Mouse (Mus musculus): Measurements from ENCODE around the gene Dgkg.
A peak's percentile ranks its signal among the peaks of the same experiment; 100 is the strongest.

Gene Dgkg

DNA sequence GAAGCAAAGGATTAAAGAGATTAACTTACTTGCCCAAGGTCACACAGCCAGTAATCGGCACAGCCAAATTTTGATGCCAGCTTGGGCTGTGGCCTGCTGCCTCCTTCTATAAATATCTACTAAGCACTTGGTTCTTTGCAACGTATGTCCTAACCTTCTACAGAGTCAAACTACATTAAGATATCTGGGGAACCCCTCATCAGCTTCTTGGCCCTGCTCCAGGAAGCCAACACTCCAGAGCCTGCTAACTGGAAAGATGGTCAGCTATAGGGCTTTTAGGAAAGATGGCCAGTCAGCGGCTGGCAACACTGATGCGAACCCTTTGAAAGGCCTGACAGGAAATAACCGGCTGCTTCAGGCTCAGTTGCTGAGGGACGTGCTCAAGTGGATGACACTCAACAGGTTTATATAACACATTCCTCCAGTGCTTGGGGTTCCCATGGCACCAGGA, 114.3 kb downstream of the Dgkg start:
- no peak for DNase-seq

DNA sequence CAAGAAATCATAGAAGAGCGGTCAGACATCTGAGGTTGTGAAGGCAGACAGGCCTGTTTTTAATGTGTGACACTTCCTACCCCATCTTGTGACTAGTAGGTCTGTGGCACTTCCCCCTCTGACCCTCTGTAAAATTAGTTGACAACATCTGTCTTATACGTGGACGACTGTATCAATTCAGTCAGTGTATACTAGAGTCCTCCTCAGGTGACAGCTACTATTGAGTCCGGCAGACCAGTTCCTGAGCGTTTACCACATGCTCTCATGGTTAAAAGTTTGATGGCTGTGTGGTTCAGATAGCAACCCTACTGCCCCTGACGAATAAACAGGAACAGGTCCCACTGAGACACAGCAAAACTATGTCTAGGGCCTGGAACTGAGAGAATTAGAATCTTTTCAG, 117.7 kb downstream of the Dgkg start:
- no peak for DNase-seq

DNA sequence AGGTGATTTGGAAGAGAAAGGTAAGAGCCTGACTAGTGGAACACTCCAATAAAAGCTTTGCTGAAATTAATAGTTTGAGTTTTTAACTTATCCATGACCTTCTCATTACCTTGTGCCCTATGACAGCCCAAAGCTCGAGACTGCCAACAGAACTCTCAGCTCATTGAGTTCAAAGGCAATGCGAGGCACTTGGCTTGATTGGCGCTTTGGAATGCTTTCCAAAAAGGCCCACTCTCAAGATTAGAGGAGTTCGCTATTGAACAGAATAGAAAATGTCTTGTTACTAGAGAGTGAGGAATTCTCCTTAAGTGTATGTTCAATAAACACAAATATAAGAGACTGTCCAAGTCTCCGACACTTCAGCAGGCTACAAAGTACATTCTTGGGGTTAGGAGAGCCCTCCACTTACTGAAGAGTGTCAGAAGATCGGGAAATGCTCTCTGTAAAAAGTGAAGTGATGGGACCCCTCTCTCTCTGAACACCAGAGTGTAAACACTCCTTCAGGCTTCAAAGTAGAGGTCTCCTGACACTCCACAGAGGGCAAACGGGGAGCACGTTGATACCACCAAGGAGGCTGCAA, 120.3 kb downstream of the Dgkg start:
- no peak for DNase-seq

DNA sequence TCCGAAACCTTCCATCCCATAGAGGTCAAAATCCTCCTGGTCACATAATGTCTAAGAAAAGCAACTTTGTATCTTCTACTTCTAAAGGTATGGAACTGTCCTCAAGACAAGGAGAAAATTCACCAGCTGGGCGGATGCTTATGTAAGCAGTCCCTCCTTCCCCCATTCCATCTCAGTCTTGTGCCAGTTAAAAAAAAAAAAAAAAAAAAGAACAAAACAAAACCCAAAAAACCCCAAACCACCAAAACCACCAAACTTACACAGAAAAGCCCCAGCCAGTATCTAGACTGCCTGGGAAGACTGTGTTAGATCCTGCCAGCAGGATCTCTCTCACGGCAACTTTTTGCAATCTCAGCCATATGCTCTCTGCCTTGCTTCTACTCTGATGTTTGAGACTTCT, 123.9 kb downstream of the Dgkg start:
- DNase-seq = no peak

DNA sequence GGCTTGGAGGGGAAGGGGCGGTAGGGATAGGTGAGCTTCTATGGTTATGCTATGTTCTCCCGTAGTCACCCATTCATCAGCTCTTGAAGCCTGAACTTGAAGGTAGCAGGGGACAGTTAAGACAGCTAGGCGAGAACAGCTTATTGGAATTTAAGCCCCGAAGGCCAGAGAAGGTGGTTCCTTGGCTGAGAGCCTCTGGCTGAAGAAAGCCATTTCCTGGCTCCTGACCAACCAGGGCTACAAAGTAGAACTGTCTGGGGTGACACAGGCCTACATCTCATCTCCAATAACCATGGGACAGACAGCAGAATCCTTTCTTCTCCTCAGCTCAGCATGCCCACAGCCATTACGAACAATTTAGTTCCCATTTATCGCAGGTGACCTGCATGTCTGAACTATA, 125.2 kb downstream of the Dgkg start:
- peak; percentile 46 for DNase-seq

DNA sequence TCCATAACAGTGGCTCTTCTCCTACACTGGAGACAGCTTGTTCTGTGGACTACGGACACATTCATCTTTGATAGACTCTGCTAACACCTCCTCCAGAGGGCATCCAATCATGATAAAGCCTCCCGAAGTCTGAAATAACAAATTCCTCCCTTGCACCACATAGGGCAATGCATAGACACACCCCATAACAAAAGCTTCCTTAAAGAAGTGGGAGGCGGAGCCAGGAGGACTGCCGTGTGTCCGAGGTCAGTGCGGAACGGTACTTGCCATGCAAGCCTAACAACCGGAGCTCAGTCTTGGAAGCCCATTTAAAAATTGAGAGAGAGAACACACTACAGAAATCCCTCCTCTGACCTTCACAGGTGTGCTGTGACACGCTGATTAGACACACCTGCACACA, 126.0 kb downstream of the Dgkg start:
- DNase-seq = no peak

DNA sequence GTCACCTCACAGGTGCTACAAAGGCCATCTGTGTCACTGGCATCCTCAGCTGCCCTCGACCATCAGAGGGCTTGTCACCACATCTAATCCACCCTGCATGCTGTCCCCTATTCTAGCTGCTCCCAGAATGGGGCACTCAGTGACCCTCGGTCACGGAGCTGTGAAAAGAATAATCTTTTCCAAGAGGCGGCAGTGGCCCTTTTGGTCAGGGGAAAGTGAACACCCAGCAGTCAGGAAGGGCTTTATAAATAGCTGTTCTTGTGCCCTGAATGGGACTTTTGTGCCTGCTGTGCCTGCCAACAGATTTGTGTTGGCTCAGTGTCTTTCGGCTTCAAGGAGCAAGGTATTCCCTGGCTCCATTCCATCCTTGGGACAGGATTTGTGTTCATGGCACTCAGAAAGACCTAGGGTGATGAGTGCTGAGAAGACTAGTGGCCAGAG, 129.5 kb downstream of the Dgkg start:
- DNase-seq = peak; percentile 35

DNA sequence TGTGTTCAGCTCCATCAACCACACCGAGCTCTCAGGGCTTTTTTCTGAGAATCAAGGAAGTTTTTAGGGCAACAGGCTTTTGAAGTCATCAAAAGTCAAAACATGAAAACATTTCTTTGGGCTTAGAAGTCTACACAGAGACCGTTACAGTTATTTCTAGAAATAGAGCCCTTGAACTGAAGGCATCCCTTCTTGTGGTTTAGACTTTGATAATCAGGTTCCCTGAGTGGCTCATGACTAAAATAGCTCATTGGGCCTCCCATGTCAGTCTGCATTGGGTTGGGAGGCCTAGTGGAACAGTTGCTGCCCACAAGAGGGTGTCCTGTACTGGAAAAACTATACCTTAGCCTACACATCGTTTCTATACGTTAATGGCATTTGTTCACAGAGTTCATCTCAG, 130.6 kb downstream of the Dgkg start:
- DNase-seq = no peak

DNA sequence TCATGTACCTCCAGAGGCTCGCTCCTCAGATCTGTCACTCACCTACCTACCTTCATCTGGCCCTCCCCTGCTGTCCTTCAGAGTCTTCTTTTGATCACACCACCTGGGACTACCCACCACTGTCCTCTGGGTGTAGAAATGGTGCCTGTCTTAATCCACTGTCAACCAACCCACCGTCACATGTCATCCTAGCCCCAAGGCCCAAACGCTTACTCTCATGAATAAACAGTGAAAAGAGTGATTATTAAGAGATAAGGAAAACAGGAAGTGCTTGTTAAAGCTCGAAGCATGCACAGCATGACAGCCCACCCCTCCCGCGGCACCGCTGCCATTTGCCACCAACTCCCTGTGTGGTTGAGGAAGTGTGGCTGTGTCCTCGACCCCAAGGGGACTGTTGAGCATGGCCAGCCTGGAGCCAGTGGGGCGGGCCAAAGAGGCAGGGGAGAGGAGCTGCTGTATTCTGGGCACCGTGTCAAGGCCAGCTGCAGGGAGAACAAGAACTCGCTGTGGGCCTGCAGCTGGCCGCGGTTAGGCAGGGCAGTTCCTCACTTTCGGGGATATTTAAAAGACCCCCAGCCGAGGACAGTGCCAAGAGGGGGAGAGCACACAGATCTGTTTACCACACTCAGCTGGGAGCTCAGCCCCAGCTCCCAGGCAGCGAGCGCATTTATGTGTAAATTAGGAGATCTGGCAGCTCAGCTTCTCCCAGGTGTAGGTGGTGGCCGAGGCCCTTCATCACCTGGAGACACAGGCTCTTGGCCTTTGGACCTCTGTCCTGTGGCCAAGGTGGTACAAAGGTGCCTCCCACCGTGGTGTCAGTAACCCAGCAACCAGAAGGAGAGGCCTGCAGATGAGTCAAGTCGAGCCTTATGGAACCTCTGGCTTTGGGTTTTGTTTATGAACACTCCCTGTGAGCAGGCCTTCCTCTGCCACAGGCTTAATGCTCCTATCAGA, 139.3 kb downstream of the Dgkg start:
- DNase-seq = peak; percentile 57

DNA sequence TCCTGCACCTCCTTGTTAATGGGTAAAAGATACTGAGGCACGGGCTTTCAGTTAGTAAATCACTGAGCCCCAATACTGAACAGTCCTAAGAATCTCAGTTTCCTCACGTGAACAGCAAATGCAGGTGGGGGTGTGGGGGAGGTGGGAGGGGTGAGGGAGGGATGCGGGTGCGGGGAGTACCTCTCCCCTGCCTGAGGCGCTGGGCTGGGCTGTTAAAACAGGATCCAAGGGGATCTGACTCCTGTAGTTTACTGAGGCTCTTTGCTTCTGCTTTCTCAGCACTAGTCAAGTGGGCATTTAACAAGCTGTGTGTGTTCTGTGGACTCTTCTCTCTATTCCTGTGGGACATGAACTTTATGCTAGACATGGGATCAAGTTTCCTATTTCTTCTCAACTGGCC, 141.5 kb downstream of the Dgkg start:
- DNase-seq = no peak

DNA sequence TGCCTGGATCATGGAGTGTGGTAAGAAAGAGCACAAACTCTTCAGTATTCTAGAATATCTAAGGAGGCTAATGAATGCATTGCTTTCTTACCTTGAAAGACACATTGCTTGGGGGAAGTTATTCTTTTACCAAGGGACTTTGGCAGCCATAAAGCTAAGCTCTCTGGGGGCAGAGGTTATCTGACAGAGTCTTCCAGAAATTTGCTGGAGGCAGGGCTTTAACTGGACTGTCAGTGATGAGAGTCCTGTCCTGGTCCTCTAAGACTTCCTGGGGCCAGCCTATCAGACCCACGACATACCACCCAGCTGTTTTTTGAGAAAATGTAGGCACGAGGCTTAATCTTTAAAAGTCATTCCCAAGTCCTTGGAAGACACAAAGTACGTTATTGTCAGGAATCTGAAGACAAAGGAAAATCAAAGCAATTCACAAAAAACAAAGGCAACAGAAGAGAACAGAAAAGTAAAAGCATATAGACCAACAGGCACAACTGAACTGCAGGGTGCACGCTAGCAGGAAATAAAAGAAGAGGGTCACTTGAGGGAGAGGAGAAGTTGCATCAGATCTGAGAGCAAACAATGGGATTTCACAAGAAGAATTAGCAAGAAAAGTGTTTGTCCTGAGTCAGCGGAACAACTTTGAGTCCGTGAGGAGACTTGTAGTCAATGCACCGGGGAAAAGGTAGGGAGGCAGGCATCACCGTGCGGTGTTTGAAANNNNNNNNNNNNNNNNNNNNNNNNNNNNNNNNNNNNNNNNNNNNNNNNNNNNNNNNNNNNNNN, 146.0 kb downstream of the Dgkg start:
- DNase-seq = no peak

DNA sequence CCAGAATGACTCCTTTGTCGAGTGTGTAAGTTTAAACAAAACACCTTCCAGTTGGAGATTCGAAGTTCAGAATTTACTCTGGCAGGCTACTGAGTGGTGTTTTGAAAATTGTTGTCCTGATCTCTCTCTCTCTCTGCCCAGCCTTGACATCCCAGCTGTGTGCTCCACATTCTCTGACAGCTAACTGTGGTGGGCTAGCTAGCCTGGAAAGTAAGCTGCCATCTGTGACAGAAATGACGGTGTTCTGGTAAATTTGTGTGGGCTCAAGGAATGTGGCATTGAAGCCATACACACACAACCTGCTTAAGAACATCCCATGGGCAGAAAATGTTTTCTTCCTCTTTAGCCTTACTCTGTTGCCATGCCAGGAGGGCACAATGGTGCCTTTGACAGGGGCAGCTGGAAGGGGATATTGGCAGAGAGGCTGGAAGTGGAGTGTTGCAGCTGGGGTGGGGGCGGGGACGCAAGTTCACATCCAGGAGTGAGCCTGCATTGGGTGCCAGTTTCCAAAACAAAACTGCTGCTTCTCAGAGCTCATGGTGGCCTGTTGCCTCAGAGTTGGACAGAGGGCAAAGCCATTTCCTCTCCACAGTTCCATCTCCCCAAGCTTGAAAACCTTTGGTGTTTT, 148.0 kb downstream of the Dgkg start:
- no peak for DNase-seq

DNA sequence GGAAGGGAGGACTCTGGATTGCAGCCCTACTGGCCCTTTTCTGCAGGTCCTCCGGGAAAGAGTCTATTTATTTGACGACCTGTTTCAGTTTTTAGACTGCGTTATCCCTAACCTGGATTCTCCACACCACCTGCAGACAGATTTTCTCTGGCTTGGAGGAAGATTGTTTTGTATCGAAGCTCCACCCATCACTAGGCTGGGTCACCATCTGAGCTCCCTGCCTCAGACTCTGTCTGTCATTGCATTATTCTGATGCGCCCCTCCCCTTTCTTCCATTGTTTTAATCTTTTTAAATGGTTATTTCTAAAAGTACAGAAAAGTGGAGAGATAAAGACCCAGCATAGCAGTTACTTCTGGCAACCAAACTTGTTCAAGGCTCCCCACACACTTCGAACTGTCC, 151.4 kb downstream of the Dgkg start:
- no peak for DNase-seq

DNA sequence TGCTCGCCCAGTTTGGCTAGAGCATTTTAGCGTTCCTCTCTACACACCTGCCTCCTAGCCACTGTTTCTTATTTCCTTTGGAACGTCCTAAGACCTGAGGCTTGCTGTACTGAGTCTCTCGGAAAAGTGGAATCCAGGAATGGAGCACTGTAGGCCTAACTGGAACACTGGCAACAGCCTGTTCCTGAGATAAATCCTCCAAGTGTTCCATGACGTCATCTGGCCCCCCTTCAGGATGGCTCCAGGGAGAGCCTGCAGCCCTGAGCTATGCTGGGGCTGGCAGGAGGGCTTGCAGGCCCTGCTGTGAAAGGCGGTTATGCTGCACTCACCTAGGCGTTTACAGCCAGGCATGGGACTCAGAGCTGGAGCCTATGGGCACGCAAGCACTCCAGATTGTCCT, 152.2 kb downstream of the Dgkg start:
- DNase-seq = peak; percentile 21

DNA sequence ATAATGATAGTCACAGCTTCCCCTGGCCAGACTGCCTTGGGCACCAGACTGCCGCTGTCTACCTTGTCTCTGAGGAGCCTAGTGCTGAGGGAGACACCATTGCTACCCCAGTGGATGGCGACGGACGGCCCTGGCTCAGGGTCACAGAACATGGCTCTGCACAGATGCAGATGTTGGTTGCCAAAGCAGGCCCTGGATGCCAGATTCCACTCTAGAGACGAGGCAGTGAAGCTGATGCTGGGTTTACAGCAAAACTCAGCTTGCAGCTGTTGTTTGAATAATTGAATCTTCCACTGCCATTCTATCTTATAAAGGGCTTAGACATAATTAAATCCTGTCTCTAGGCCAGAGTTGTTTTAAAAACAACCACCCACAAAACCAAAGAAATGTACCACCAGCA, 153.0 kb downstream of the Dgkg start:
- DNase-seq = no peak

DNA sequence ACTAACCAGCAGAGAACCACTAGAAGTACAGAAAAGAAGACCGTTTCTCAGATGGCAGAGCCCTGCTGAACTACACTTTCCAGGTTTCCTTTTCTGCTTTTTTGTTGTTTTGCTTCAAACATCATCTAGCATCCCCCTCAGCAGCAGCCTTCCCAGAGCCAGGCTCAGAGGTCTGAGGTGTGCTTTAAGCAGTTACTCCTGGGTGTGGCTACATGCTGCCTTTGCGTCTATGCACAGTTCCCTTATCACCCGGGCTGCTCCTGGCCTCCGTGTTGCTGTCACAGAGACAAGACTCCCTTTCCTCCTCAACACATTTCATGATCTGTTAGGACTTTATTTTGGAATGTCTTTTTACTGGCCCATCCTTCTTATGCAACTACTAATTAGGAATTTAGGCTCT, 153.6 kb downstream of the Dgkg start:
- DNase-seq = no peak

DNA sequence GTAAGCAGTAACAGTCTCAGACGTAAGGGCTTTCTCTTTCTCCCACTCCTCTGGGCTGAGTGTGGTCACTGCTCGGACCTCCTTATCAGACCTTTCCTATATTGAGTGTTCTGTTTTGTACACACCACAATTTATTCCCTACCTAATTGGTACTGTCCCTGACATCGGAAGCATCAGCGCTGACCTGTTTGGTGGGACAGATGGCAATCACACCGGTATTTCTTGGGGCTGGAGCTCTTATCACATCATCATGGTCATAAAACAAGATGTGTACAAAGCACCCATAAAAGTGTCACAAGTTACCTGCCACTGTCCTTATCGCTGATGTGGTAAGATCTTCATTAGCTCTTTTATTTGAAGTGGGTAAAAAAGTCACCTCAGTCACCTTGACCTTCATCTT, 155.2 kb downstream of the Dgkg start:
- DNase-seq = no peak

DNA sequence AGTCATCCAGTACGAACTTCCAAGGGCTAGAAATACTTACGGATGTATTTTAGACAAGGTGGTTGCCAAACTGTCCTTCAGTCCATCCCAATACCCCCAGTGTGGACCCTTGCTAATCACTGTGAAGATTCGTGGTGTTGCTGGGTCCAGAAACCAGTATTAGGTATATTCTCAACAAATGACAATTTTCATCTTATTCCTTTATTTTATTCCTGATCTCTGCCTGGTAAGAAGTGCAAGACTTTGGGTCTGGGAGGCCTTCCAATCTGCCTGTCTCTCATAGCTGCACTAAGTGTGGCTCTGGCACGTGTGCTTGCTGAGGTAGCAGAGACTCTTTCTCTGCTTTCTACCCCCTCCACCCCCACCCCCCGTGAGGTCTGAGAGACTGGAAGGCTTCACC, 156.5 kb downstream of the Dgkg start:
- DNase-seq = no peak

DNA sequence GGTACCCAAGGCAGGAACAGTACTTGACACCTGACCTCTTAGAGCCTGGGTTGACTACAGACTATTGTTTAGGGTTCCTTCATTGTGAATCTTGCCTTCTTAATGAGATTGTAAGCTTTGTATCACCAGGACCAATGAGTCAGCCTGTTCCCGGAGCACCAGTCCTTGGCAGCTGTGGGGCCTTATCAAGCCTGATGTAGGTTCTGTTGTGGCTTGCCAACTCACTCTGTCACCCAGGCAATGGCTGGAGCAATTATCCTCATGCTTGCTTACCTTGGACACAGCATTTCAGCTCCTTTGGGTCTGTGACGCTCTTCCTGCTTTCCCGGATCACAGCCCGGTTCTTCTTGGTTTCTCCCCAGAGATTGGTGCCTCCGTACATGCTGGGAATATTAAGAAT, 157.1 kb downstream of the Dgkg start:
- DNase-seq = no peak

DNA sequence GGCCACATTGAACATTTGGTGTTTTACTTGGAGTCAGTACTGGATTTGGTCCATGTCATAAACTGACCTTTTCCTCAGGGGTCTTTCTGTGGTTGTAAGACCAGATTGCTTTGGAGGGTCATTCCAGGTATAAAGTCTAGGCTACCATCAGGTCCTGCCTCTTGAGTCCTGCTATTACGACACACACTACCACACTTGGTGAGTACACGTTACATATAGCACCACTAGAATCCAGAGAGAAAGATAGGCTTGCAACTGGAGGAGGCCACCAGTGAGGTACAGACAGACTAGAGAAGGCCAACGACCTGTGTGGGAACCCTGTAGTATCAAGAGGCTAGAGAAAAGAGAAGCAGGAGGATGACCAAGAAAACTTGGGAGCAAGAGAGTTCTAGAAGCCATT, 157.6 kb downstream of the Dgkg start:
- no peak for DNase-seq

DNA sequence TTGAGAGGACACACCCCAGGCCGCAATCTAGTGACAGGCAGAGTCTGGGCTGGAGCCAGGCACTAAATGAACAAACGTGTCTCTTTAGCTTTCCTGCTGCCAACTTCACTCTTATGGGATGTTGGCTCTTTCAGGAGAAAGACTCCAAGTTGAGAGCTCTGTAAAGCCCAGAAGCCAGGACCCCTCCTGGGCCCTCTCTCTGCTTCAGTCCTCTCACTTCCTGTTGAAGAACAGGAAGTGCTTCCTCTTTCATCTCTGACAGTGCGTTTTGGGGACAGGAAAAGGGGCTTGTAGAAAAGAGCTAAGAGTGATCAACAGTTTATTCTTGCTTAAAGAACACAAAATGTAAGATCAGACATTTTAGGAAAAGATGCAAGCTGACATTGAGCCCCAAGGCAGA, 159.0 kb downstream of the Dgkg start:
- DNase-seq = no peak

DNA sequence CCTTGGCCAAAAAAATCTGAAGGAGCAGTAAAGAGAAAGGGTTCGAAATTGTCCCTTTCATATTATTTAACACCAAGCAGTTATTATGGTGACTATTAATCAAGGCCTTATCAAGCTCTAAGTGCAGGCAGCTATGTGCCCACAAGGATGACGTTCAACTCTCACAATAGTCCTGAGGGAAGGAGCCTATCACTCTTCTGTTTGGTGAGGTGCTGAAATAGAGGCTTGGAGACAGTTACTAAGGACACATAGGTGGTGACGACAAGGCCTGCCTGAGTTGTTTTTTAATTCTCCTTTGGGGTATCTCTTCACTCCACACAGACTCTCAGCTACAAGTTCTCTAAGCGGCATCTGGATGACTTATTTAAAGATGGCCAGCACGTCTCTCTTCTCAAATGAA, 161.8 kb downstream of the Dgkg start:
- no peak for DNase-seq

DNA sequence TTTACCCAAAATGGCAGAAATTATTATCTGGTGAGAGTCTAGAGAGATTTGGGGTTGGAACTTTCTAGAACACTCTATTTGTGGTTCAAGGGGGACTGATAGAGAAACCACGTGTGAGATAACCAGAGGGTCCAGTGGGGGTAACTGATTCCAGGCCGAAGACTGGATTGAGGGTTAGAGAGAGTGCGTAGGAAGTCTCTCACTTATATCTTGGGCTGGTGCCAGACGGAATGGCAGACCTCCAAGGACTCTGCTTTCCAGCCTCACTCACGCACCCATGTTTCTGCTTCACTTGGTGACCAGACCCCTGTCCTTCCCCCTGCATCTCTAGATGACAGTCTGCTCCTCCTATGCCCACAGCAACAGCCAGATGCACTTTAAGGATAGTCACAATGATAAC, 162.2 kb downstream of the Dgkg start:
- DNase-seq = no peak

Data from kidney, adult 18-20 months (tissue).